Mouse (Mus musculus) left cerebral cortex, adult 9 months (tissue): ENCODE measurements around the gene Gucy2g.
"Not testable (repeated sequence)": the region's sequence is repeated elsewhere in the genome, so short reads cannot be mapped to it uniquely, and the experiment has no call there.

Experiments
- DNase-seq, 2 experiments: peaks; one replicate each; pipeline ENCODE4 v3.0.0; 2022; ENCODE audit warnings: low spot score in 2 of 2

The Gucy2g gene

GRCm38 (mm10) chr19:55164162-55164561, 76.9 kb downstream of the Gucy2g start:
- no peak for DNase-seq

GRCm38 (mm10) chr19:55162271-55162670, 78.8 kb downstream of the Gucy2g start:
- DNase-seq = no peak

GRCm38 (mm10) chr19:55159826-55160225, 81.2 kb downstream of the Gucy2g start:
- DNase-seq = no peak

- no peak for DNase-seq
These were observed 82.4 kb downstream of the Gucy2g start for GRCm38 (mm10) chr19:55158606-55159005.

- DNase-seq = no peak
These were observed 84.0 kb downstream of the Gucy2g start for GRCm38 (mm10) chr19:55157029-55157428.

GRCm38 (mm10) chr19:55152983-55153382, 88.1 kb downstream of the Gucy2g start:
- DNase-seq = no peak

GRCm38 (mm10) chr19:55152274-55152673, 88.8 kb downstream of the Gucy2g start:
- not testable (repeated sequence) for DNase-seq

- no peak for DNase-seq
These were observed 91.4 kb downstream of the Gucy2g start for GRCm38 (mm10) chr19:55149646-55150045.

- DNase-seq = no peak
These were observed 92.9 kb downstream of the Gucy2g start for GRCm38 (mm10) chr19:55148109-55148508.
